11 mouse cellular contexts compared by ENCODE assay signal in the genomic region with DNA sequence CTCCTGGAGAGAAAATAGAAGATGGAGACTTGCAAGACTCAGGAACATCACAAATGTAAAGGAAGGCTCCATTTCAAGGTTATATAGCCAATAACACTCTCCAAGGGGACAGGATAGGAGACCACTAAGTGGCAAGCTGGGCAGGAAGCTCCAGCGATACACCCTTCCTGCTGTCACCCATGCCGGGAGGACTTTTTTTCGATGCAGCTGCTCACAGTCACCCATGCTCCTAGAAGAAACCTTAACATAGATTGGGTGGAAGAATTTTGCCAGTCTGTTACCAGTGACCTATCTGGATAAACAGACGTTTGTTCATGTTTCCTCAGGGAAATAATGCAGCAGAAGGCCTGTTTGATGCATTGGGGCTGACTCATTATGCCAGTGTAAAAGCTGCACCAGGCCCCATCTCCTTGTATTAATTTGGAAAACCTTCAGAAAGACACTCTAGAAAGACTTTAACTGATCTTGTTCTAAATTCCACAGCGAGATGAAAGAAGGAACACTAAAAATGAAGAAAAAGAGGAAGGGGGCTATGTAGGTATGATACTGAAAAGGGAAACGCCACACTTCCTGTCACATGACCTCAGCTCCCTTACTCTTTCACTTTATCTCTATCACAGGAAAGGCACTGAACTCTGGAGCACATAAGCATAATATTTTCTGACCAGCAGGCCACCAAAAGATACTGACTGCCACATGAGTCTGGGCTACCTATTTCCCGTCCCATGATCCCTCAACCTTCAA.
A peak's percentile ranks its signal among the peaks of the same experiment; 100 is the strongest.
DNase-seq lines count a peak whose midpoint lies in the region; ATAC-seq lines count a peak whose summit lies in the region.
"Had no signal": no experiment of that assay in that cellular context is flagged by ENCODE, and none has a peak within 500 bp of the region (broad histone marks: within the 10 kb centered on the region; RNA-seq: fewer than 3 reads in every experiment).

No protein-coding gene starts in this region.

- no peaks in the 10 kb centered on the region for H3K9me3 ChIP-seq in midbrain, embryonic 15.5 days
- H3K9me3 ChIP-seq: neural tube, embryonic 12.5 days had no signal

- H3K79me2 ChIP-seq in macrophage (ENCODE audit: inconsistent target), result peaks cover 100% of the 10 kb centered on the region

- no peak overlapping the region for H3K4me2 ChIP-seq in midbrain, embryonic 15.5 days
- H3K4me2 ChIP-seq: neural tube, embryonic 12.5 days had no signal

- peak overlapping the region; percentile 43 for H3K27ac ChIP-seq in macrophage
- no peak overlapping the region for H3K27ac ChIP-seq in midbrain, embryonic 15.5 days
- H3K27ac ChIP-seq: hindbrain, postnatal 0 days; neural tube, embryonic 12.5 days had no signal

- ATAC-seq in midbrain, embryonic 15.5 days (replicated peaks), result no peak
- ATAC-seq: hindbrain, postnatal 0 days had no signal

- peaks cover 9% of the 10 kb centered on the region; the same call in 1 of the 2 replicates for H3K4me1 ChIP-seq in midbrain, embryonic 15.5 days

- WGBS in macrophage (ENCODE audit: missing documents), result 16% methylated on average over 7 of the region's 7 CpGs
- WGBS in midbrain, embryonic 15.5 days, result 83% methylated on average over 7 of the region's 7 CpGs

- no peaks in the 10 kb centered on the region for H3K27me3 ChIP-seq in midbrain, embryonic 15.5 days (replicated peaks)
- H3K27me3 ChIP-seq: neural tube, embryonic 12.5 days had no signal

- H3K4me3 ChIP-seq in macrophage (ENCODE audit: inconsistent target), result no peak overlapping the region
- no peak overlapping the region for H3K4me3 ChIP-seq in midbrain, embryonic 15.5 days
- H3K4me3 ChIP-seq: neural tube, embryonic 12.5 days had no signal

- H3K9ac ChIP-seq in midbrain, embryonic 15.5 days, result no peak overlapping the region
- H3K9ac ChIP-seq: neural tube, embryonic 12.5 days had no signal

- peak; percentile 64 for DNase-seq in heart, adult 11 months
- no peak for DNase-seq in heart, adult 18-20 months
- peak; percentile 64 for DNase-seq in thymus, postnatal 0 days (ENCODE audit: low spot score)
- DNase-seq in thymus, postnatal 25 days, result no peak
- no peak for DNase-seq in cerebellum, adult 9-11 months
- DNase-seq in frontal cortex, postnatal 10 days (ENCODE audit: low spot score in 2 of 2), result no peak
- DNase-seq: kidney, postnatal 4 days had no signal

- no peaks in the 10 kb centered on the region for H3K36me3 ChIP-seq in macrophage (ENCODE audit: inconsistent target)
- H3K36me3 ChIP-seq in midbrain, embryonic 15.5 days (replicated peaks), result no peaks in the 10 kb centered on the region
- H3K36me3 ChIP-seq: neural tube, embryonic 12.5 days had no signal

Comparison
In these comparisons a context has a peak if more than half of its experiments do, and no peak if none do; other contexts are left out.
1. DNase-seq: peak in heart, adult 11 months (single experiment) and thymus, postnatal 0 days (single experiment); none in heart, adult 18-20 months (0 of 2), thymus, postnatal 25 days (single experiment), cerebellum, adult 9-11 months (single experiment) and frontal cortex, postnatal 10 days (0 of 2).